Mouse (Mus musculus) heart, adult 2 months (tissue): Measurements from ENCODE around the gene Ffar4. TPM values are rescaled to one million over a fixed set of nuclear protein-coding genes. Genes with fewer than 3 reads are reported as not detected.

Experiments
- DNase-seq, 2 experiments: peaks; one replicate each; pipeline ENCODE4 v3.0.0; 2021
- H3K27ac ChIP-seq: fragments of 200-600 bp; 2 replicates; pipeline ENCODE4 v1.8.1; 2022
- H3K27me3 ChIP-seq: fragments of 200-500 bp; 2 replicates; pipeline ENCODE4 v1.6.1; 2012; ENCODE audit warnings: mild to moderate bottlenecking, low read length, inconsistent platforms, mixed read lengths; ENCODE audit not compliant: control insufficient read depth, insufficient read depth
- H3K36me3 ChIP-seq: fragments of 200-500 bp; 2 replicates; pipeline ENCODE4 v1.6.1; 2012; ENCODE audit warnings: low read length, inconsistent platforms; ENCODE audit not compliant: control insufficient read depth, insufficient read depth
- H3K4me1 ChIP-seq: fragments of 200-500 bp; 2 replicates; pipeline ENCODE4 v1.6.1; 2011; ENCODE audit warnings: low read length; ENCODE audit not compliant: control insufficient read depth, insufficient read depth
- H3K4me3 ChIP-seq: fragments of 200-600 bp; 2 replicates; pipeline ENCODE4 v1.8.1; 2022
- H3K79me2 ChIP-seq: fragments of 200-500 bp; replicated peaks from 2 replicates; pipeline ENCODE4 v1.6.1; 2012; ENCODE audit warnings: mild to moderate bottlenecking, inconsistent platforms, low read length, moderate library complexity, mixed read lengths; ENCODE audit not compliant: control insufficient read depth, insufficient read depth
- H3K9ac ChIP-seq: fragments of 200-500 bp; 2 replicates; pipeline ENCODE4 v1.6.1; 2012; ENCODE audit warnings: low read depth, mild to moderate bottlenecking, control low read depth, inconsistent platforms, low read length, mixed read lengths
- CTCF ChIP-seq: fragments of 200-600 bp; IDR thresholded peaks from 2 replicates; pipeline ENCODE4 v1.8.1; 2022; ENCODE audit warnings: antibody characterized with exemption, mild to moderate bottlenecking, moderate library complexity
- EP300 ChIP-seq: fragments of 200-500 bp; IDR thresholded peaks from 2 replicates; pipeline ENCODE4 v1.6.1; 2011; ENCODE audit warnings: low read depth, low read length, control low read depth; ENCODE audit not compliant: insufficient read depth
- POLR2A ChIP-seq: fragments of 200-500 bp; IDR thresholded peaks from 2 replicates; pipeline ENCODE4 v1.6.1; 2011; ENCODE audit warnings: mild to moderate bottlenecking, low read depth, low read length, control low read depth; ENCODE audit not compliant: insufficient read depth
- WGBS: fragments of 180-500 bp; shearing (Covaris S2); methylation state at CpG from one replicate; pipeline ENCODE4 v1.1.7; 2018; 5-methylcytosine and 5-hydroxymethylcytosine counted together
- intact Hi-C: fragments of 180-260 bp; cut with DNase I; formaldehyde crosslinking; loops from one replicate; pipeline ENCODE4 v1.15.1; 2025
- polyA plus RNA-seq: library from polyadenylated mRNA; depleted of rRNA; stranded (reverse); fragments of >200 nt; gene quantifications from 2 replicates; pipeline ENCODE4 v1.2.3, GENCODE M21; 2012
- total RNA-seq, 2 experiments: library from RNA; stranded (reverse); gene quantifications; 2 replicates each; pipeline ENCODE4 v1.2.3; 2021

The Ffar4 gene
- total and polyA plus RNA-seq, 3 experiments, result 0.20 to 2.3 TPM; not detected in 1

DNA sequence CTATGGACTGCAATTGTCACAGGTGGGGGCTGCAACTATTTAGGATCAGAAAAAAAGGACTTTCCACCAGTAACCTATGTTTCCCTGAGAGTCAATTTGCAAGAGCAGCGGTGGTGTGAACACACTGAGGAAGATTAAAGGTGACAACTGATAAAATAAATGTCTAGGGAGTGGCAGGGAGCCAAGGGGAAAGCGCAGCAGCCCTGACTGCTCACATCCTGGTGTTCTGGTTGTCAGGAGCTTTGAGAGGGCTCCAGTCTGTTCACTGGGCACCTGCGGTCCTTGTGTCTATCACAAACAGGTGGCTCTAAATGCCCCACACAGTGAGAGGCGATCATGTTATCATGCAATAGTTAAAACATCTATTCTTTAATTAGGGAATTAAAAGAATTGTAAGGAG lies 15.7 kb downstream of the Ffar4 start:
- WGBS, result 20% methylated on average over 4 of the region's 4 CpGs
- DNase-seq, result no peak
- intact Hi-C loops, result no loop called here
- TF ChIP-seq CTCF, result no peak
- no peak for TF ChIP-seq POLR2A
- no peak for TF ChIP-seq EP300
- Histone ChIP-seq H3K27me3 (no peaks in the 10 kb centered on the region), H3K4me3 (no peak overlapping the region), H3K79me2 (no peaks in the 10 kb centered on the region), H3K9ac (no peak overlapping the region), H3K36me3 (no peaks in the 10 kb centered on the region), H3K4me1 (no peaks in the 10 kb centered on the region), H3K27ac (no peak overlapping the region)

GRCm38 (mm10) chr19:38114834-38115491 lies 18.1 kb downstream of the Ffar4 start:
- WGBS, result 85% methylated on average over 7 of the region's 7 CpGs
- H3K27ac ChIP-seq, result no peak overlapping the region
- DNase-seq, result no peak

DNA sequence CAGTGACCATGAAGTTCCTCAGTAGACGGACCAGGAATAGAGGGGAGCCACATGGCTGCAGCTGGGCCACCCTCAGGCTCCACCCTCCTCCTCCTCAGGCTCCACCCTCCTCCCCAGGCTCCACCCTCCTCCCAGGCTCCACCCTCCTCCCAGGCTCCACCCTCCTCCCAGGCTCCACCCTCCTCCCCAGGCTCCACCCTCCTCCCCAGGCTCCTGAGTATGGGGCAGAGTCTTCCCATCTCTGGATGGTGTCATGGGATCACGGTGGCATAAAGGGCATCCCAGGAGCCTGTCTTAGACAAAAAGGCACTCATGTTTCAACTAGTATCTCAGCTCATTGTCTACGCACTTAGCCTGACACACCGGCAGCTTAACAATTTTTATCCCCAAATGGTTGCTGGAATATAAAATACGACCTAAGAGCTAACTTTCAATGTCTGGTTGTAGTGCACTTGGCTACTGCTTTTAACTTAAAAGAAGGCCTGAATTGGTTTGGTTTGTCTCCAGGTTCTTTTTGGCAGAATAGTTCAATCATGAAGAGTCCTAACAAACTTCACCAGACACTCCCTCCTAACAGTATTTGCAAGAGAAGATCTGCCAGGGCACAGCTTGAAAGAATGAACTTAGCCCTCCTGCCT lies 23.4 kb downstream of the Ffar4 start:
- H3K9ac ChIP-seq, result no peak overlapping the region
- H3K27ac ChIP-seq, result no peak overlapping the region
- no peak for DNase-seq
- 79% methylated on average over 5 of the region's 5 CpGs for WGBS
- intact Hi-C loops, result no loop called here
- no peaks in the 10 kb centered on the region; the same call in 1 of the 2 replicates for H3K27me3 ChIP-seq
- no peak for TF ChIP-seq EP300
- H3K4me1 ChIP-seq, result no peaks in the 10 kb centered on the region
- H3K79me2 ChIP-seq, result no peaks in the 10 kb centered on the region
- H3K36me3 ChIP-seq, result no peaks in the 10 kb centered on the region
- H3K4me3 ChIP-seq, result no peak overlapping the region

More at GRCm38 (mm10) chr19:38114834-38115491, 18.1 kb downstream of the Ffar4 start:
- no peaks in the 10 kb centered on the region for H3K27me3 ChIP-seq
- no peaks in the 10 kb centered on the region for H3K36me3 ChIP-seq
- TF ChIP-seq CTCF, result no peak
- TF ChIP-seq EP300, result no peak
- no peak for TF ChIP-seq POLR2A
- H3K9ac ChIP-seq, result no peak overlapping the region
- no peaks in the 10 kb centered on the region for H3K4me1 ChIP-seq
- intact Hi-C loops, result no loop called here
- no peaks in the 10 kb centered on the region for H3K79me2 ChIP-seq
- no peak overlapping the region for H3K4me3 ChIP-seq

DNA sequence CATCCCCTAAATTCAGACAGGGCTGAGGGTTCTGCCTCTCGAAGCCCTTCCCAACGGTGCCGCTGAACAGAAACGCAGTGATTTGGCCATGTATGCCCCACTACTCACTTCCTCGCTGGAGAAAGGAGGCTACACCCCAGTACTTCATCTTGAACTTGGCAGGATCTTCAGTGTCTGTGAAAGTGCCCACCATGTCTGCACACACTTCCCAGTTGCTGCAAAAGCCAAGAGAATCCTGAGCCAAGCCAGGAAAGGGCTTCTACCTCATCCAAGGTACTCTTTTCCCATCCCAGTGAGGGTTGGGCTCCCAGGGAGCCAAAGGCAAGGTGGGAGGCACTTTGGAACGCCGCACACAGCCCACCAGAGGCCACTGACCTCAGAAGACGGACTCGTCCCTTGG lies 27.1 kb downstream of the Ffar4 start:
- Histone ChIP-seq H3K4me1 (no peaks in the 10 kb centered on the region), H3K27ac (no peak overlapping the region), H3K79me2 (no peaks in the 10 kb centered on the region), H3K9ac (no peak overlapping the region), H3K4me3 (no peak overlapping the region), H3K36me3 (no peaks in the 10 kb centered on the region), H3K27me3 (peaks cover 1% of the 10 kb centered on the region; the same call in 1 of the 2 replicates)
- DNase-seq, result no peak
- 23% methylated on average over 9 of the region's 9 CpGs for WGBS
- intact Hi-C loops, result no loop called here
- TF ChIP-seq EP300, result no peak

DNA sequence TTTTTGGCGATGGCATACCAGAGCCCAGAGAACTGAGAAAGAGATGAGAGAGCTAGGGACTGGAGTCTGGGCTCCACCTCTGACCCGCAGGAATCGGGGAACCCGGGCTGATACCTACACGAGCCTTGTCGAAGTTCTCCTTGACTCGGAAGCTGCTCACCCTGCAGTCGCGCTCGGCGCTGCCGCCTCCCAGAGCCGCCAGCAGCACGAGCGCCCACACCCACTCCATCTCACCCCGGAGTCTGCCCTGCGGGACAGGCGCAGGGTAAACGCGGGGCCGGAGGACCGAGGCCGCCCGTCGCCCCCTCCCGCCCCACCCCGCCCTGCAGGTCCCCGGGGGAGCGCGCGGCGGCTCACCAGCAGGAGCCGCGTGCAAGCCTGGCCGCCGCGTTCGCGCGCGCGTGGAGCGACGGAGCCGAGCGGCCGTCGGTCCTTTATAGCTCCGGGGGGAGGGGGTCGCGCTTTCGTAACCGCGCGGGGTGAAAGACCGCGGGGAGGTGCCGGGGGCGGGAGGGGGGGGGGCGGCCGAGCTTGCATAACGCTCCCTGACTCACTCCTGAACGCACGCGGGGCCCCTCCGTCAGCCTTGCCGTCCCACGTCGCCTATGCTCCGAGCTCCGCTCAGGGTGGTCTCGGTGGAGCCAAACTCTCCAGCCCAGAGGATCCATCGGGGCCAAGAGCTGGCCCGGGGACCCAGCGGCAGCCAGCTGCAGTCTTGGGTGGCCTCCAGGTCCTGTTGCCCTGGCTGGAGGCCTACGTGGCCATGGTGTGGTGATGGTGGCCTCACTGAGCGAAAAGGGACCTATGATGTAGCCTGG lies 27.7 kb downstream of the Ffar4 start:
- TF ChIP-seq EP300, result no peak
- TF ChIP-seq POLR2A, result no peak
- no peak for TF ChIP-seq CTCF
- no peaks in the 10 kb centered on the region for H3K4me1 ChIP-seq
- H3K27me3 ChIP-seq, result peaks cover 1% of the 10 kb centered on the region; the same call in 1 of the 2 replicates
- no peaks in the 10 kb centered on the region for H3K36me3 ChIP-seq
- peak; percentile 39 to 46 for DNase-seq
- 2% methylated on average over 75 of the region's 77 CpGs for WGBS
- intact Hi-C loops, result no loop called here
- no peaks in the 10 kb centered on the region for H3K79me2 ChIP-seq
- peak overlapping the region; percentile 26; the same call in 1 of the 2 replicates for H3K4me3 ChIP-seq
- no peak overlapping the region for H3K27ac ChIP-seq
- H3K9ac ChIP-seq, result no peak overlapping the region

DNA sequence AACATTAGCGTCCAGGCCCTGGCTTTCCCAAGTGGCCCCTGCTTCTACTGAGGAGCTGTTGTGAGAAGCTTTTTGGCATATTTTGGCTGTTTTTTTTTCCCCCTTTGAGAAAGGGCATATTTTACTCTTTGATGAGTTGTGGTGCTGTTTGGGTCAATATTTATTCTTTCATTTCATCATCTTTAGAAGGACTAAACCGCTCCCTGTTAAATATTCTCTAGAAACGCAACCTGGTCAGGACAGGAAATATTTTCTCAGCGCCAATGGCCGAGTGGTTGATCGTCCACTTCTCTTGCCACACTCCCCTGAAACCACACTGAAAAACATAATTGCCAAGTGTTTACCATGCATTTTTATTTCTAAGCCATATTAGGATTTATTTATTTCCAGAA lies 28.3 kb downstream of the Ffar4 start, which contains the start of gene Rbp4:
Gene Rbp4, minus strand, starts transcription at position 63 of the 392 bp plus-strand sequence.
- intact Hi-C loops, result no loop called here
- 72% methylated on average over 6 of the region's 6 CpGs for WGBS
- Histone ChIP-seq H3K27ac (no peak within 1 kb of the TSS), H3K4me1 (no peaks in the 10 kb centered on the region), H3K79me2 (no peaks in the 10 kb centered on the region), H3K36me3 (no peaks in the 10 kb centered on the region), H3K4me3 (peak within 1 kb of the TSS; percentile 26; the same call in 1 of the 2 replicates), H3K9ac (no peak within 1 kb of the TSS), H3K27me3 (peaks cover 1% of the 10 kb centered on the region; the same call in 1 of the 2 replicates)
- TF ChIP-seq CTCF, result no peak
- no peak for TF ChIP-seq POLR2A
- TF ChIP-seq EP300, result no peak
- no peak for DNase-seq
